Mouse (Mus musculus) regulatory T cell (primary cell): ENCODE measurements around the gene Uba52.

Source experiments
- in situ Hi-C: fragments of 300-600 bp; cut with MboI, MseI; formaldehyde crosslinking; loops from one replicate; pipeline ENCODE4 v1.15.1; 2025; ENCODE audit warnings: high pct_unique_total_duplicates

Uba52 gene

DNA sequence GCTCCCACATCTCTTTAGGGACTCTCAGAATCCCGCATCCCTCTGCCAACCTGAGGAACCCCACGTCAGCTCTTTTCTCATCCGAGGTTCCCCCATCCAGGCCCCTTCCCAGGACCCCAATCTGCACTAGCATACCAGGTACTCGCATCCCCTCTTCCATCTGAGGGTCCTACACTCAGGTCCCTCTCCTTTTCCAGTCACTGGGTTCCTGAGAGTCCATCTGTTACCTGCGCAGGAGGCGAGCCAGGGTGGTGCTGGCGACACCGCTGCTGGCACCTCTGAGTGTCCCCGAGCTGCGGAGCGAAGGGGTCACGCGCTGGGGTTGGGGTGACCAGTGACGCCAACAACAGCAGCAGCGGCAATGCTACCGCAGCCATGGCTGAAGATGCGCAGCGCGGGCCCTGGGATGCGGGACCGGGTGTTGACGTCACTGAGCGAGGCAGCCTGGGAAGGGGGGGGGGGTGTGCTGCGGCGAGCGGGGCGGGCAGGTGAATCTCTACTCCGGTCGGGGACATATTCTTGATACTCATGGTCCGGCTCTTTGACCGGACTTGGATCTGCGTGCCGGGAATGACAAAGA is 23.6 kb downstream of the Uba52 start, which contains the start of gene Tmem59l:
TSS of gene Tmem59l (minus strand) at position 418 of the 580 bp plus-strand sequence.
- in situ Hi-C loops: no loop called here

DNA sequence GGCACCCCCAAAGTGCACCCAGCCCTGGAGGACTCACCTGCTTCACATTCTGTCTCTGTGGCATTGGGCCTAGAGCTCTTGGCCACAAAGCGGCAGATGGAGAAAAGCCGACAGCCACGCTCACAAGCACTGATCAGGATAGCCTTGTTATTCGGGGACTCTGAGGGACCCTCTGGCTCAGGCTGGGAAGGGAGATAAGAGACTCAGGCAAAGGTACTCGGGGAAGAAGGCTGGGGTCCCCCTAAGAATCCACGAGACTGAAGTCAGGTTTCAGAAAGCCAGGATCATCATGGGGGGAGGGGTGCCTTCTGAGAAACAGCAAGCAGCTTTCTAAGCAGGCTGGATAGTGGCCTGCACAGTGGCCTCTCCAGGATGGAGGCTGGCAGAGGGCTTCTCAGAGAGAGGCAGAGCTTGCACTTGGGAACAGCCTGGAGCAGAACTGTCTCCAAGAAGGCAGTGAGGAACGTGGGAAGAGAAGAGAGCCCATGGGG is 24.4 kb downstream of the Uba52 start:
- in situ Hi-C loops: no loop called here

GRCm38 (mm10) chr8:70482943-70483342 is 27.7 kb downstream of the Uba52 start:
- in situ Hi-C loops: no loop called here

- in situ Hi-C loops: no loop called here
Measured at GRCm38 (mm10) chr8:70481908-70482307, 28.7 kb downstream of the Uba52 start.

DNA sequence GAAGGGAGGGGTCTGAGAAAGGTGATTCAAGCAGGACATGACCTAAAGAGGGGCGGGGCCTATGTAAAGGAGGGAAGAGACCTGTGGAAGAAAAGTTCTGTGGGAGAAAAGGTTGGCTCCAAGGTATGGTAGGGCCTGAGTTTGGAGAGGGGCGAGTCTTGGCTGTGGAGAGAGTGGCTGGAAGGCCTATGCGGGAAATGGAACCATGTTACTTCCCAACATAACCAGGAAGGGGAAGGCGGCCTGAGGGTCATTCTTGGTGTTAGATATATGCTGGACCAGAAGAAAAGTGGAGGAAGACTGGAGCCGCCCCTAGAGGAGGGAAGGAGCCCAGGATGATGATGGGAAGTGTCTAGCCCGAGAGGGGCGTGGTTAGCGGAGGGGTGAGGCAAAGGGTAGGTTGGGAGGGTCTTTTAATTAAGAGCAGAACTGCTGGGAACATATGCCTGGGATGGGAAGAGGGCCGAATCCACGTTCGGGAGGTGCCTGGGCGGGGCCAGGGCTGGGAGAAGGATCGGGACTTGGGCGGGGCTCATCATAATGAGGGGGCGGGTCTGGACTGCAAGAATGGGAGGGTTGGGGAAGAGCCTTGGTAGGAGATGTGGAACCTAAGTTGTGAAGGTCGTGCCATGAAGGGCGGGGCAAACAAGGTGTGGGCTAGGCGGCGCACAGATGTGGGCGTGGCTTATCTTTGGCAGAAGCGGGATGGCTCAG is 33.2 kb downstream of the Uba52 start:
- in situ Hi-C loops: no loop called here

DNA sequence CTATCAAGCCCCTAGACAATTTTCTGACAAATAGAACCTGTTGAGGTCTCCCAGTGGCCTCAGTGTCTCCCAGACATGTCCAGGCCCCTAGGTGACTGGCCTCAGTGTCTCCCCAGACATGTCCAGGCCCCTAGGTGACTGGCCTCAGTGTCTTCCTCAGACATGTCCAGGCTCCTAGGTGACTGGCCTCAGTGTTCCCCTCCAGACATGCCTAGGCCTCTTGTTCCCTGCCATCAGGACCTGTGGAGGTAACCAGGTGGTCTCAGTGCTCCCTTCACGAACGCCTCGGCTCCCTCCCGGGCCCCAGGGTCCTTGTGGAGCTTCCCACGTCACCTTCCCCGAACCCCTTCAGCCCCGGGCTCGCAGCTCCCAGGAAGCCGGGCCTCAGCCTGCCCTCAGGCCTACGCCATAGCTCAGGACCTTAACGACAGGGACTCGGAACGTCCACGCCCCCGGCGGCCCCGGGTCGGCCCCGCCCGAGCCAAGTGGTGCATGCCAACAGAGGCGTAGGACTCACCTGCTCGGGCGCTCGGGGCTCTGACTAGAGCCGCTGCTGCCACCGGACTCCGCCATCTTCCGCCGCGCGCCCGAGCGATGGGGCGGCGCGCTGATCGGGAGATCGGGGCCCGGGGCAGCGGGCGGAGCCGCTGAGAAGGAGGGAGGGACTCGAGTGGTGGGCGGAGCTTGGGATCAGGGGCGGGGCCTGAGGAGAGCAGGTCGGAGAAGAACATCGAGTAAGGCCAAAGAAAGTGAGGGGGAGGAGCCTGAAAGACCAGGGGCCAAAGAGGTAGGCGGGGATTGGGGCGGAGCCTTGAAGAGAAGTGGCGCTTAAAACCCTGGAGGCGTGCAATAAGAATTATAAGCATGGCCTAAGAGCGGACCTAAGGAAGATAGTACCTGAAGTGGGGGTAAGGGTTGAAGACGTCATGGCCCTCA is 34.0 kb downstream of the Uba52 start, which contains the start of gene Klhl26:
TSS of gene Klhl26 (minus strand) at position 636 of the 936 bp plus-strand sequence.
- in situ Hi-C loops: no loop called here

DNA sequence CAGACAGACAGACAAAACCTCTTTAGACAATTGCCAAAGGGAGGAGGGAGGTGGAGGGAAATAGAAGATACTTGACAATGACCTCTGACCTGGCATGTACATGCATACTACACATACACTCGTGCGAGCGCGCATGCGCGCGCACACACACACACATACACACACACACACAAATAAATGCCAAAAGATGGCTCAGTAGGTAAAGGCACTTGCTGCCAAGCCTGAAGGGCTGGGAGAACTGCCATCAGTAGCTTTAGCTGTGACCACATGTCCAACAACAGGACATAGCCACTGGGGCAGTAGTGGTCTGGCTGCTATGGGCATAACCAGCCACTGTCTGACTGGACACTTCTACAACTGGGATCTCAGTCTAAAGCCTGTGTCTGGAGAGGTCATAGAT is 38.7 kb downstream of the Uba52 start:
- in situ Hi-C loops: no loop called here

GRCm38 (mm10) chr8:70469938-70470337 is 40.7 kb downstream of the Uba52 start:
- in situ Hi-C loops: no loop called here

DNA sequence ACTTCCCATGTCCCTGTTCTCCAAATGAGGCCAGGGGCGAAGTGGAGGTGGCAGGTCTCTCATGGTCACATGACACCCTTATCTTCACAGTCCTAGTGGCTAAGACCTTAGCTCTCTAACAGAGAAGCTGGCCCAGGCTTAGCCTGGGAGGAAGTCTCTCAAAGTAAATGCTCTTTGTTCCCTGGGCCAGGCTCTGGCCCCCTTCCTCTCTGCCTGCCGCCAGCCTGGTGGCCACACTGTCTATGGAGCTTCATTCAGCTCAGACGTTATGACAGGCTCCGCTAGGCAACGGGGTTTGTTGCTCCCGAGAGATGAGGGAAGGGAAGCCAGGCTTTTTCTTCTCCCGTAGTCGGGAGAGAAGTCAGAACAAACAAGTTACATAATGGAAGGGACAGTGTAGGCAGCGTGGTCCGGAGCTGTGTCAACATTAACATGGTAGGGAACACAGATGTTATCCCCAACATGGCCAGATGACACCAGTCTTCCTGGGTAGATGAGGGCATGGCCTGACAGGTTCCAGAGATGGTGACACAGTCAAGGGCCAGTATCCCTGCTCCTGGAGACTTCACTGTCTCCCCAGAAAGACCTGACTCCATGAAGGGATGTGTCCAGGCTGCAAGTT is 41.2 kb downstream of the Uba52 start:
- in situ Hi-C loops: no loop called here

DNA sequence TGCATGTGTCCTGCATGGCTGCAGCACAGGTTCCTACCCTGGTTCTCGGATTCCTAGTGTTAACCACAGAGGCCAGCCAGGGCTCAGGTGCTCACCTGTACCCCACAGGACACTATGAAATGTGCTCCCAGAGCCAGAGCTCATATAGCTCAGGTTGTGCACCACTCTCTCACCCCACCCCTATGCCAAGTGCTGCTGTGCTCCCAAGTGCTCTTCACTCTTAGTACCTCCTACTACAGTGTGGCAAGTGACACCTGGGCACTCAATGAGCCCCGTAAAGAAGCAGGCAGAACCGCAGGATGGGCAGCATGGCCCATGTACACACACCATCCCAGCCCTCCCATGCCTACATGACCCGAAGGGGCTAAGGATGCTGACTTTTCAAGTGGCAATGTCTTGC is 41.9 kb downstream of the Uba52 start:
- in situ Hi-C loops: no loop called here

- in situ Hi-C loops: no loop called here
Measured at GRCm38 (mm10) chr8:70467907-70468306, 42.7 kb downstream of the Uba52 start.

- in situ Hi-C loops: no loop called here
Measured at GRCm38 (mm10) chr8:70467229-70467725, 43.3 kb downstream of the Uba52 start.

GRCm38 (mm10) chr8:70466771-70467170 is 43.8 kb downstream of the Uba52 start:
- in situ Hi-C loops: no loop called here

GRCm38 (mm10) chr8:70466305-70466704 is 44.3 kb downstream of the Uba52 start:
- in situ Hi-C loops: no loop called here

GRCm38 (mm10) chr8:70465701-70466100 is 44.9 kb downstream of the Uba52 start:
- in situ Hi-C loops: no loop called here

- in situ Hi-C loops: no loop called here
Measured at GRCm38 (mm10) chr8:70464162-70464561, 46.4 kb downstream of the Uba52 start.

DNA sequence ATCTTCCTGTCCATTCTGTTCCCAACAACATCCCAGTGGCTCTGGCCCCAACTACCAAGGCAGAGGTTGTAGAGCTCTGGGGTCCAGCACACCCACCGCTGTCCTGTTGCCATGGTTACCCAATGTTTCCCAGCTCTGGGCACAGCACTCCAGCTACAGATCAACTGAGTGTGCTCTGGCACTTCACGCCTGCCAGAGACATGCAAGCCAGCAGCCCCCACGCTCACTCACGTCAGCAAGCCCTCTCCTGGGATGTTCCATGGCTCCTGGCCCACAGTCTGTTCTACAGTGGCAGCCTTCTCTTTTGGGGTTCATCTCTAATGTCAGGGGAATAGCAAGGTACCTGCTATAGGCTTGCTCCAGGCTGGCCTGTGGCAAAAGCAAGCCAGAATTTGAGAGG is 47.3 kb downstream of the Uba52 start:
- in situ Hi-C loops: no loop called here

GRCm38 (mm10) chr8:70462516-70462813 is 48.1 kb downstream of the Uba52 start:
- in situ Hi-C loops: no loop called here

- in situ Hi-C loops: no loop called here
Measured at GRCm38 (mm10) chr8:70461765-70462515, 48.7 kb downstream of the Uba52 start.

GRCm38 (mm10) chr8:70460606-70461005 is 50.0 kb downstream of the Uba52 start:
- in situ Hi-C loops: no loop called here

GRCm38 (mm10) chr8:70460199-70460598 is 50.4 kb downstream of the Uba52 start:
- in situ Hi-C loops: no loop called here
